Mouse (Mus musculus) lung, postnatal 10 days (tissue): Measurements from ENCODE around the gene Chtop.

Source experiments
- DNase-seq: peaks from one replicate; pipeline ENCODE4 v3.0.0; 2021

The Chtop gene

DNA sequence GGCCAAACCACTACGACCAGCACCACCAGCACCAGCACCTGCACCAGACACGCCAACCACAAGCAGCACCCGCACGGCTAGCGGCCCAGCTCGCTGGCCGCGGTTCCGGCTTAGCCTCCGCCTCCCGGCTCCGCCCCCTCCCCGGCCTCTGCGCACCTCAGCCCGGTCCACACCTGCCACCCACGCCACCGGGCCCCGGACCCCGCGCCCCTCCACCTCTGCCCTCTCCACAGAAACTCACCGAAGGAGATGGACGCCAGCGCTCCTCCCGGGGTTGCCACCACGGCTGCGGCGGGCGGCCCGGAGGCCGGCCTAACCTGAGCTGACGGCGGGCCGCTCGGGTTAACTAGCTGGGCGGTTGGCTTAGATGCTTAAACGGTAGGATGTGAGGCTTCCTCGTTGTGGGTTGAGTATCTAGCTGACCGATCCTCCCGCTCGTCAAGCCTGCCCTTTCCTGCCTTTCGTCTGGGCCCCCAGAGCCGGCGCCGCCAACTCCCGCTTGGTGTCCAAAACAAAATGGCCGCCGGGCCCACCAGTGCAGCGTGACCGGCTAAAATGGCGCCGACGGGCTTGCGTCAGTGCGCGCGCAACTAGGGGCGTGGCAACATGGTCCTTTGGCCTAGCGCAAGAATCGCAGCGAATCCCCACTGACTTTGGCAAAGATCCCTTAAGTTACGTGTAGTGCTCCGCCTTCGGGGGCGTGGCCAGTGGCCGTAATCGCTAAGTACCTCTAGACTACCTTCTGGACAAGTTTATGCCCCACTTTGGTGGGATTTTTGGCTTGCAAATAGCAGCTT, at the start of gene Chtop:
Gene Chtop, minus strand, starts transcription at position 549 of the 797 bp plus-strand sequence.
- DNase-seq, result peak; percentile 100

DNA sequence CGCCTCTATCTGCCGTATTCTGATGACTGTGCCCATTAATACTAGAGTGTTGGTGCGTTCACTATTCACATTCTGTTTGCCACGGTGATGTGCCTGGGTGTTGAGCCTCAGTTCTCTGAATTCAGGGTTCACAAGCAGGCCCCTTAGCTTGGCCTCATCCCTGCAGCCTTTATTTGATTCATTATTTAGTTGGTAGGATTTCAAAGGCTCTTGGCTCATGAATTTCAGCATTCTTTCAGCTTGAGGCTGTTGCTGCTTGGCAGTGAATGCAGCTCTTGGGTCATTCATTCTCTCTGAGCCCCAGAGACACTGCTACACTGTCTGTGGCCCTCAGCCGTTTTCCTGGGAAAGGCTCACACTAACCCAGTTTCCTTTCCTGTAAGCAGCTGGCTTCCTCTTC, 46.7 kb upstream of the Chtop start:
- DNase-seq, result no peak

GRCm38 (mm10) chr3:90552231-90552630, 42.9 kb upstream of the Chtop start:
- no peak for DNase-seq

GRCm38 (mm10) chr3:90550421-90550790, 41.1 kb upstream of the Chtop start:
- no peak for DNase-seq

DNA sequence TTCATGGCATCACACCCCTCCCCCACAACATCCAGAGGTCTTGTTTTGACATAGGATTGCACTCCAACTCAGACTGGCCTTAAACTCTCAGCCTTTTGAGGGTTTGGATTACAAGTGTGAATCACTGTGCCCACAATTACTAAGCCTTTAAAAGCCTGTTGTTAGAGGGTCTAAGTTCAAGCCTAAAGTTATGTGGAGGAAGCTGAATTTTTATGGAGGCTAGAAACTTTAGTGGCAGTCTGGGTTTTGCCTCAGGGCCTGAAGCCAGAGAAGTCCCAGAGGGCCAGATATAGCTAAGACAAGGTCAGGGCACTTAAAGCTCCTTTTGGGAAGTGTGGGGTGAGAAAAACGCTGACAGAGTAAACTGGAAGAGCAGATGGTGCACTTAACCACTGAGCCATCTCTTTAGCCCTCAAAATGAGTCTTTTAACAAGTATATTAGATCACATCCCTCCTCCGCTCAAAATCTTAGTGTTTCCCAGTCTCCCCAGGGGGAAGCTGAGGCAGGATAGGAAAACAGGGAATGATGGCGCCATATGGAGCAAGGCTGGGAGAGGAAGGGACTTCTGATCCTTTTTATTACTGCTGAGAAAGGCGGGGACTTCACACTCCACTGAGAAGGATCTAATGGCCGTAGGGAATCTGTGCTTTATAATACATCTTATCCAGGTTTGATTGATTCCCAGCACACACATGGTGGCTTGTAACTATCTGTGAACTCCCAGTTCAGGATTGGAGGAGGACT, 40.5 kb upstream of the Chtop start:
- no peak for DNase-seq

DNA sequence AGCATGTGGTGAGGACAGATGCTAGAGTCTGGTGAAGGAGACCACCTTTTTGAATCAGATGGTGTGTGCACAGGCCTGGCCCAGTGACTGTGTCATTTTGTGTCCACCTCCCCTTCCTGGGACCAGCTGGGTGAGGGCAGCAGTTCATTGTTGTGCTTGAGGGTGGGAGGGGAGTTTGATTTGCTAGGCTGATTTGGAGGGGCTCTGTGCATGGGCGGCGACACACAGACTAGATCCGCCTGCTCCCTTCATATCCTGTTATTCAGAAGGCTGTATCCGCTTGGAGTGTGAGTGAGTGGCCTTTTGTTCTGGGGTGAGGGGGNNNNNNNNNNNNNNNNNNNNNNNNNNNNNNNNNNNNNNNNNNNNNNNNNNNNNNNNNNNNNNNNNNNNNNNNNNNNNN, 31.6 kb upstream of the Chtop start:
- peak; percentile 78 for DNase-seq

- DNase-seq, result no peak
Observed at GRCm38 (mm10) chr3:90537905-90538296, 28.6 kb upstream of the Chtop start.

DNA sequence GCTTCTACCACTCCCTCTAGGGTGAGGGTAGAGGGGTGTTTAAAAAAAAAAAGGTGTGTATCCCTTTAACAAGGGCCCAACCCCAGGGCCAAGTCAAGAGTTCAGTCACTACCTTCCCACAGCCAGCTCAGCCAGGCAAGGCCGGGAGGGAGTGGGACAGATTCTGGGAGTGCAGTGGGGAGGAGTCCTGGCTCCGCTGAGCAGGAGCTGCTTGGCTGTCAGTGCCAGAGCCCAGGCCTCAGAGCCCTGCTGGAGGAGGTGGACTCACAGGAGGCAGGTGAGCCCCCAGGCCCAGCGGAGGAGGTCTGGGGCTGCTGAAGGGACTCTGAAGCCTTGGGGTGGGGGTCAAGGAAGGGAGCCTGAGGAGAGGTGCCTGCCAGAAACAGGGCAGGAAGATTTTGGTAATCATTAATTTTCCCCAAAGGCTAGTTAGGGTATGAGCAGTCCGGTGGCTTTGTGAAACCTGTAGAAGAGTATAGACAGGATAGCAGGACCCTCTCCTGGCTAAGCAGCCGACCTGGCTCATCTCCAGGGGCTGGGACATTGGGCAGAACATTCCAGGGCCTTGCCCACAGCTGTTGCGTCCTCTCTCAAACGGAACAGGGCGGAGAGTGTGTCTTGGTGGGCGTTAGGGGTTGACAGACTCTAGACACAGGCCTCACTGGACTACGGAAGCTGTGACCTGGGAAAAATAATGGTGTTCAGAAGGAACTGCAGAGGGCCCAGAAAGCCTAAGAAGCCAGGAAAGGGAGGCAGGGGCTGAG, 28.0 kb upstream of the Chtop start, which contains the start of gene S100a16:
Gene S100a16, plus strand, starts transcription at position 114 of the 764 bp plus-strand sequence.
- DNase-seq, result peak; percentile 87

GRCm38 (mm10) chr3:90535446-90535845, 26.1 kb upstream of the Chtop start:
- no peak for DNase-seq

- DNase-seq, result no peak
Observed at GRCm38 (mm10) chr3:90531713-90532112, 22.4 kb upstream of the Chtop start.

GRCm38 (mm10) chr3:90527291-90527873, 18.1 kb upstream of the Chtop start:
- no peak for DNase-seq

DNA sequence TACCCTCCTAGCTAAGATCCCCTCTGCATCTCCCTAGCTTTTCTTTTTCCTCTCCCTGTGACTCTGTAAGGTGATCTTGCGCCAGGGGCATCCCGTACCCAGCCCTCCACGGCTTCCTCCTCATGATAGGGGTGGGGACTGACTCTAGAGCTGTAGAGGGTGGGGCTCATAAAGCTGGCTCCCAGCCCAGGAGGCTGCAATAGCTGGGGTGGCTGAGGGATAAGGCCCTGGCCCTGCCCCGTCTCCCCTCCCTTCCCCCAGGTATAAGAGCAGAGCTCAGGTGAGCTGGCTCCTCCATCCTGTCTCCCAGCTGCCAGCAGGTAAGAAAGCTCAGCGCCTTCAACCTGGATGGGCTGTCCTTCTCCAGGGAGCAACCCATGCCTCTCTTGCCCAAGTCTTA, 17.3 kb upstream of the Chtop start, which contains the start of gene S100a14:
Gene S100a14, plus strand, starts transcription at position 277 of the 400 bp plus-strand sequence.
- DNase-seq, result peak; percentile 74

GRCm38 (mm10) chr3:90526076-90526475, 16.8 kb upstream of the Chtop start:
- DNase-seq, result no peak

DNA sequence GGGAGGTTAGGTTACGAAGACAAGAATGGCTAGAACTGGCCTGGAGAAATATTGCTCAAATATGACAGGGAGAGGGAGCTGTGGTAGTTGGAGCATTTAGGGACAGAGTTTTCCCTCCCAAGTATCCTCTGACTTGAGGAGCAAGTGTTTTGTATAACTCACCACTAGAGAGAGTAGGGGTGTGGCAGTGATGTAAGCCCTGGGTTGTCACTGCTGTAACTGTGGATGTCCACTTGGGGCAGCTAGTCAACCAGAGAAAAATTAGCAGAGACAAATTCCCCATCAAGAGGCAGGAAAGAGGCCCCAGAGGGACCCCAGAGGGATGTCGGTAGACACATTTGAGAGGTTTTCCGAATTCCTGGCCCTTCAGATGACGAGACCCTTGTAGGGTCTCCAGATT, 16.1 kb upstream of the Chtop start:
- DNase-seq, result peak; percentile 85

DNA sequence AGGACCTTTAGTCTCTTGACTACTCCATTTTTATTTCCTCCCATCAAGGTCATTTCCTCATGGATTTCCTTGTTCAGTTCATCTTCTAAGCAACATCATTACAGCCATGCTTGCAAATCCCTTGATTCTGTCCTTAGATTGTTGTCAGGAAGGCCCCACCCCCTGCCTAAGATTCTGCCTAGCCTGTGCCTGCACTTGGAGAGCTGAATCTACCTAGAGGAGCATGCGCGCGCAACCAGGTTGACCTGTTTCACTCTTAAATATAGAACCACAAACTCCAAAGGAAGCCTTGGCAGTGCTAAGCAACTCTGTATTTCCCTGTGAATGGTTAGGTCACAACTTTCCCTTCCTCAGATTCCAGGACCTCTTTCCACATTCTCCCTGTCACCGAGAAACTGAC, 8.4 kb upstream of the Chtop start:
- no peak for DNase-seq

GRCm38 (mm10) chr3:90515789-90516188, 6.5 kb upstream of the Chtop start:
- DNase-seq, result no peak

- peak; percentile 76 for DNase-seq
Observed at GRCm38 (mm10) chr3:90515242-90515641, 5.9 kb upstream of the Chtop start.

- DNase-seq, result peak; percentile 88
Observed at GRCm38 (mm10) chr3:90514691-90515090, 5.4 kb upstream of the Chtop start.

DNA sequence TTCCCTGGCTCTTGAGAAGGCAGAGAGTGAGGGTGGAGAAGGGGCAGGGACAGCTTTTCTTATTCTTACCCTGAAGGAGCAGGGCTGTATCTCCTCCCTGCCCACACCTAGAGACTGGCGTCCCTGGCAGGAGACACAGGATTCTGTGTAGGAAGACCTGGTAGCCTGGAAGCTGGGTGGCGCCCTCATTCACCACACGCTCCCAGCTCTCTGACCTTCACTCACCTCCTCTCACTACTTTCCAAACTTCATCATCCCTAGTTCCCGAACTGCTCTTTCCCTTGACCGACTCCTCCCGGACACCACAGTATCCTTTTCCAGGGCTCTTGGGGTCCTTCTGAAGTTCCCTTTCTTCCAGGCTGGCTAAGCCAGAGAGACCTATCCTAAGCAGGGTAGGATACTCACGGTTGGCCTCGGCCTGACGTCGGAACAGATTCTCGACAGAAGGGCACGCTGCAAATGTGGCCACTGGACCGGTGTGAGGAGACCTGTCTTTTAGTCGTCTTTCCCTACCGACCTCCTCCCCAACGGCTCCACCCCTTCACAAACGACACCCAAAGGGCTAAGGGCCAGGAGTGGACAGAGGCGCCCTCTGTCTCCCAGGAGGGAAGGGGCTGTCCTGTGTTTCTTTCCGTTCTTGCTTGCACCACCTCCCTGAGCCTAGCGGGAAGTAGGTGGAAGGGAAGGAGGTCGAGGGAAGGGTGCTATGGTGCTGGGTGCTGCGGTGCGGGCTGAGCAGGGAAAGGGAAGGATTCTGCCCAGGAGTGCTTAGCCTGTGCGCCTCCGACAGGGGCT, 4.7 kb upstream of the Chtop start, which contains the start of the genes S100a1 and S100a13:
Gene S100a1, minus strand, starts transcription at position 597 of the 795 bp plus-strand sequence.
Gene S100a13, plus strand, starts transcription at position 640 of the 795 bp plus-strand sequence.
- DNase-seq, result peak; percentile 89

- DNase-seq, result no peak
Observed at GRCm38 (mm10) chr3:90512948-90513642, 3.8 kb upstream of the Chtop start.

GRCm38 (mm10) chr3:90512276-90512675, 3.0 kb upstream of the Chtop start:
- DNase-seq, result no peak
